Mouse (Mus musculus): ENCODE results near the gene Slc25a13. TPM values are rescaled to one million over a fixed set of nuclear protein-coding genes. Genes with fewer than 3 reads are reported as not detected.

The Slc25a13 gene
- 35.8 and 38.8 TPM in 2 replicates for polyA plus RNA-seq (2015; fragmentation: Nextera tagmentation; extraction: Ambion mirVana)

DNA sequence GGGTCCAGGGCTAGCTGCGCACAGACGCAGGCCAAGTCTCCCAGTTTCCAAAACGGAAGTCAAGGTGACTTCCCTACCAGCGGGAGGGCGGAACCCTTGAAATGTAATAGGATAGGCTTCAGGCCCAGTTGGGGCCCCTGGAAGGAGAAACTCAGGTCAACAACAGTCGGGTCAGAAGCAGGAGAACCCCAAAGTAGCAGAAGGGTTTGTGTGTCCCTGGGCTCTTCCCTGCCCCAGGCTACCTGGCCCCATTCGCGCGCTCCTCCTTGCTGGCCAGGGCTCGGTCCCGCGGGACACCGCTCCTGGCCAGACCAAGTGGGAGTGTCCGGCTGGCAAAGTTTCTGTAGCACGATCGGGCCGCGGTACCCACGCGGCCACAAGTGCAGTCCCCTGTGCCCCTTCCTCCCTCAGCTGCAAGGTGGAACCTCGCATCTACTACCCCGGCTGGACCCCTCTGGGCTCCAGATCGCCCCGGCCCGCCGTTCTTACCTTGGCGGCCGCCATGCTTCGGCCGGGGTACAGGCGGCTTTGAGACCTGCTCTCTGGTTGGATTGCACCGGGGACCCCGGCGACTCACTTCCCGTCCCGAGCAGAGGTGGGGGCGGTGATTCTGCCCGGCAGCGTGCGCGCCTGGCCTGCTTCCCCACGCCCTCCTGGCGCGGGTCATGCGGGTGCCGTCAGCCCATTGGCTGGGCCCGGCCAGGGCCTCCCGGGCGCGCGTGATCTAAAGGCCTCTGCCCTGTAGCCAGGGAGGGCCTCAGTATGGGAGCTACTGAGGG, at the start of gene Slc25a13:
Slc25a13 (minus strand) TSS at position 667 of the 779 bp plus-strand sequence.
- Histone ChIP-seq H3K27me3 (replicated peaks) (no peaks in the 10 kb centered on the region), H3K4me3 (replicated peaks) (peak within 1 kb of the TSS; percentile 71), H3K9me3 (no peaks in the 10 kb centered on the region), H3K9ac (peak within 1 kb of the TSS; percentile 64), H3K27ac (peak within 1 kb of the TSS; percentile 71), H3K36me3 (no peaks in the 10 kb centered on the region), H3K4me2 (peak within 1 kb of the TSS; percentile 87), H3K4me1 (no peaks in the 10 kb centered on the region)
- 1% methylated on average over 51 of the region's 51 CpGs for WGBS
- peak; percentile 95 for ATAC-seq (ENCODE audit: insufficient read depth, low FRiP score, low read depth)

GRCm38 (mm10) chr6:6265761-6266160, 48.8 kb upstream of the Slc25a13 start:
- H3K4me1 ChIP-seq = no peaks in the 10 kb centered on the region
- no peaks in the 10 kb centered on the region for H3K9me3 ChIP-seq
- H3K36me3 ChIP-seq = no peaks in the 10 kb centered on the region
- H3K27me3 ChIP-seq (replicated peaks) = no peaks in the 10 kb centered on the region
- no peak for ATAC-seq (ENCODE audit: insufficient read depth, low FRiP score, low read depth)
- H3K9ac ChIP-seq = no peak overlapping the region
- no peak overlapping the region for H3K27ac ChIP-seq
- H3K4me3 ChIP-seq (replicated peaks) = no peak overlapping the region
- WGBS = 79% methylated on average over 7 of the region's 7 CpGs
- no peak overlapping the region for H3K4me2 ChIP-seq

DNA sequence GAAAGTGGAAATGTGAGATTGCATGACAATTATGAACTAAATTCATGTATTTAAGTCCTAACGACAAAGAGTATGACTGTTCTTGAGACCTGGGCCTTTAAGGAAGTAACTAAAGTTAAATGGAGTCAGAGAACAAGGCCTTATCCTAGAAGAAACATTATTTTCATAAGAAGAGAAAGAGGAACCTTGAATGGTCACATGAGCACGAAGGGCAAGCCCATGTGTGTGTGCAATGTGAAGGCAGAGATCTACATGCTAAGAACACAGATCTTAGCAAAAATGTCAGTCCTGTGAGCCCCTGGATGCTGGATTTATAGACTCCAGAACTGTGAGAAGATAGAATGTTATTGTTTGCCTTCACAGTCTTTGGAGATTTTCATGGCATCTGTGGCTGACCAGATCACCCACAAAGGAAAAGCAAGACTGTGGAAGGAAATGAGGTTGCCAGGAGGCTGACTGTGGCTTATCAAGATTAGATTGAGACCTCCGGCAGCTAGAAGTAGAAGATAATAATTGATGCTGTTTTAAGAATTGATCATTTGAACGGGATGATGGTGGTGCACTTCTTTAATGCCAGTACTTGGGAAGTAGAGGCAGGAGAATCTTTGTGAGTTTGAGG, 46.4 kb upstream of the Slc25a13 start:
- H3K36me3 ChIP-seq = no peaks in the 10 kb centered on the region
- no peaks in the 10 kb centered on the region for H3K4me1 ChIP-seq
- no peak overlapping the region for H3K9ac ChIP-seq
- 81% methylated on average over 4 of the region's 4 CpGs for WGBS
- no peaks in the 10 kb centered on the region for H3K27me3 ChIP-seq (replicated peaks)
- H3K4me3 ChIP-seq (replicated peaks) = no peak overlapping the region
- no peak overlapping the region for H3K4me2 ChIP-seq
- H3K27ac ChIP-seq = no peak overlapping the region
- no peaks in the 10 kb centered on the region for H3K9me3 ChIP-seq
- ATAC-seq (ENCODE audit: insufficient read depth, low FRiP score, low read depth) = no peak

DNA sequence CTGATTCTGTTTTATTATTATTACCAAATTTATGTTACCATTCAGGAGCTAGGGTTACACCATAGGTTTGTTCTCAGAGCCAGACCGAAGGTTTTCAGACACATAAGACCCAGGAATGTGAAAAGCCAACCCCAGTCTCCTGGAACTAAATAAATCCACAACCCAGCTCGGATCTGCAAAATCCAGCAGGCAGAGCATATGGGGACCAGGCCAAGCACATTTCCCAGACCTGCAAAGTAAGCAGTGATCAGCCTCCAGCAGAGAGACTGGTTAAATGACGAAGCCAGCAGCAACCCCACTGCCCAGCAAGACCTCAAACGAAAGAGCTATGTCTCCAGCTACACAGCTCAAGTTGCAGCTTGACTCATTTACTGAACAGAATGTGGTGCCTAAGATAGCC, 43.9 kb upstream of the Slc25a13 start:
- no peaks in the 10 kb centered on the region for H3K9me3 ChIP-seq
- no peak for ATAC-seq (ENCODE audit: insufficient read depth, low FRiP score, low read depth)
- WGBS = 53% methylated on average over 4 of the region's 4 CpGs

DNA sequence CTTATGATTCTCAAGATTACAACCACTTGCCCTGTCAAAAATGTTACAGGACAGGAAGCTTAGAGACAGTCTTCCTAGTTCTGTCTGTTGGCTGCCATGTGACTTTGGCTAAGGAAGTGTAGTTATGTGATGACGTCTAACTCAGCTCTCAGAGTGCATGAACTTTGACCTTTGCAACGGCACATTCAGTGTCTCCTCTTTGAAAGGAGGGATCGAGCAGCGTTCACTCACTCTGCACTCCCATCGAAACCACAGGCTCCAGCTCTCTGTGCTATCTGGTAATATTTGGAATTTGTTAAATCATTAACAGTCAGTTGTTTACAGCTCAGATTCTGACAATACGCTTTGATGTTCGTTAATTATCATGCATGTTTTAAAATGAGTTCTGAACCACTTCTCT, 31.5 kb upstream of the Slc25a13 start:
- no peaks in the 10 kb centered on the region for H3K4me1 ChIP-seq
- WGBS = 45% methylated on average over 7 of the region's 7 CpGs
- H3K4me2 ChIP-seq = no peak overlapping the region
- no peaks in the 10 kb centered on the region for H3K9me3 ChIP-seq
- H3K4me3 ChIP-seq (replicated peaks) = no peak overlapping the region
- peak; percentile 18; the same call in 1 of the 2 replicates for ATAC-seq (ENCODE audit: insufficient read depth, low FRiP score, low read depth)
- no peak overlapping the region for H3K9ac ChIP-seq
- no peaks in the 10 kb centered on the region for H3K27me3 ChIP-seq (replicated peaks)
- H3K36me3 ChIP-seq = no peaks in the 10 kb centered on the region
- H3K27ac ChIP-seq = no peak overlapping the region

More for the DNA sequence above, 43.9 kb upstream of the Slc25a13 start:
- H3K36me3 ChIP-seq = no peaks in the 10 kb centered on the region
- no peak overlapping the region for H3K4me3 ChIP-seq (replicated peaks)
- no peak overlapping the region for H3K4me2 ChIP-seq
- H3K27me3 ChIP-seq (replicated peaks) = no peaks in the 10 kb centered on the region
- H3K9ac ChIP-seq = no peak overlapping the region
- no peaks in the 10 kb centered on the region for H3K4me1 ChIP-seq
- no peak overlapping the region for H3K27ac ChIP-seq

- Histone ChIP-seq H3K4me2 (no peak overlapping the region), H3K36me3 (no peaks in the 10 kb centered on the region), H3K9me3 (no peaks in the 10 kb centered on the region), H3K27me3 (replicated peaks) (no peaks in the 10 kb centered on the region), H3K4me3 (replicated peaks) (no peak overlapping the region), H3K4me1 (no peaks in the 10 kb centered on the region), H3K27ac (no peak overlapping the region), H3K9ac (no peak overlapping the region)
- no peak for ATAC-seq (ENCODE audit: insufficient read depth, low FRiP score, low read depth)
- 77% methylated on average over 1 of the region's 1 CpGs for WGBS
Observed at GRCm38 (mm10) chr6:6243828-6244227, 26.9 kb upstream of the Slc25a13 start.

DNA sequence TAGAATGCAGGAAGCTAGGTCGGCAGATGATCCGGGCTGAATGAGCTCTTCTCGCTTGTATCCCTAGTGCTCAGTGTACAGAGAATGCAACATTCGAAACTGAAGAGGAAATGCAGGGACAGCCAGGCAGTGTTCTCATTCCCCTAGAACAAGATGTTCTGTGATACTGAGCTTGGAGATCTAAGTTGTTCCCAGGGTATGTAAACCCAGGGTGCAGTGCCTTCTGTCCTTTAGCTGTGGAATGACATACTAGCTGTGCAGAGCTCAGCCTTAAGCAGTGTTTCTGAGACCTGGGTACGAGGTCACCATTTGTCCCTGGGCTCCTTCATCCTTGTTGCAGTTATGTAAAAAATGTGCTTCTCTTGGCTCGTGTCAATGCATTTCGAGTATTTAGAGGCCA, 25.1 kb upstream of the Slc25a13 start:
- H3K36me3 ChIP-seq = no peaks in the 10 kb centered on the region
- H3K4me1 ChIP-seq = no peaks in the 10 kb centered on the region
- H3K9ac ChIP-seq = no peak overlapping the region
- no peak overlapping the region for H3K27ac ChIP-seq
- no peak overlapping the region for H3K4me2 ChIP-seq
- no peaks in the 10 kb centered on the region for H3K9me3 ChIP-seq
- H3K27me3 ChIP-seq (replicated peaks) = no peaks in the 10 kb centered on the region
- no peak for ATAC-seq (ENCODE audit: insufficient read depth, low FRiP score, low read depth)
- no peak overlapping the region for H3K4me3 ChIP-seq (replicated peaks)
- 70% methylated on average over 7 of the region's 7 CpGs for WGBS

- Histone ChIP-seq H3K4me1 (no peaks in the 10 kb centered on the region), H3K9ac (no peak overlapping the region), H3K4me2 (no peak overlapping the region), H3K4me3 (replicated peaks) (no peak overlapping the region), H3K27me3 (replicated peaks) (no peaks in the 10 kb centered on the region), H3K36me3 (no peaks in the 10 kb centered on the region), H3K27ac (no peak overlapping the region), H3K9me3 (no peaks in the 10 kb centered on the region)
- WGBS = 73% methylated on average over 2 of the region's 2 CpGs
- ATAC-seq (ENCODE audit: insufficient read depth, low FRiP score, low read depth) = no peak
Observed at GRCm38 (mm10) chr6:6236788-6237298, 19.9 kb upstream of the Slc25a13 start.

DNA sequence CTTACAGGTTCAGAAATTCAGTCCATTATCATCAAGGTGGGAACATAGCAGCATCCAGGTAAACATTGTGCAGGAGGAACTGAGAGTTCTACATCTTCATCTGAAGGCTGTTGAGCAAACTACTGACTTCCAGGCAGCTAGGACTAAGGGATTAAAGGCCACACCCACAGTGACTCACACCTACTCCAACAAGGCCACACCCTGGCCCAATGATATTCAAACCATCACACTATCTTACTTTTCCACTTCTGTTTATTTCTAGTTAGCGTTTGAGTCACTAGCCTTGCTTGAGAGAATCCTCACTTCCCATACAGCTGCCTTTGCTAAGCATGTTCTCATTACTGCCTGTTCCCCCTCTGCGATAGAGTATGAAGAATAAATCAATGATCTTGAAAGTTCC, 13.3 kb upstream of the Slc25a13 start:
- Histone ChIP-seq H3K27me3 (replicated peaks) (no peaks in the 10 kb centered on the region), H3K4me2 (no peak overlapping the region), H3K9ac (no peak overlapping the region), H3K27ac (no peak overlapping the region), H3K4me3 (replicated peaks) (no peak overlapping the region), H3K36me3 (no peaks in the 10 kb centered on the region), H3K4me1 (no peaks in the 10 kb centered on the region), H3K9me3 (no peaks in the 10 kb centered on the region)
- WGBS = 64% methylated on average over 2 of the region's 2 CpGs
- no peak for ATAC-seq (ENCODE audit: insufficient read depth, low FRiP score, low read depth)

DNA sequence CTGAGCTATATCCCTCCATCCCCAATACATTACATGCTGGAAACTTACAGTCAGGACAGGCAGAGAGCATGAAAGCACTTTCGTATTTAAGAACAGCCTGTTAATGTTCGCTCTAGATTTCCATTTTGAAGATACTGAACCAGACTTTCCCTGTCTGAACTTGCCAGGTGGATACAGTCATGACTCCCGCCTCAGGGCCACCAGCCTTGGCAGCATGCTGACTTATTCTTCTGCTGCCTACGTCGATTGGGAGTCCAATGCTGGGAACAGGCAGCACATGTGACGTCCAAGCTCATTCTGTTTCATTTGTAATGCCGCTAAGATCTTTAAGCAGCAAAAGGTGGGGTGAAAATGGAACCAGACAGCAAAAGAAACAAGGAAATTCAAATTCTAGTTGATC, 5.7 kb upstream of the Slc25a13 start:
- no peaks in the 10 kb centered on the region for H3K9me3 ChIP-seq
- H3K4me1 ChIP-seq = no peaks in the 10 kb centered on the region
- no peak overlapping the region for H3K4me2 ChIP-seq
- H3K9ac ChIP-seq = no peak overlapping the region
- no peak overlapping the region for H3K27ac ChIP-seq
- no peaks in the 10 kb centered on the region for H3K36me3 ChIP-seq
- no peak for ATAC-seq (ENCODE audit: insufficient read depth, low FRiP score, low read depth)
- 63% methylated on average over 7 of the region's 7 CpGs for WGBS
- no peak overlapping the region for H3K4me3 ChIP-seq (replicated peaks)
- H3K27me3 ChIP-seq (replicated peaks) = no peaks in the 10 kb centered on the region

DNA sequence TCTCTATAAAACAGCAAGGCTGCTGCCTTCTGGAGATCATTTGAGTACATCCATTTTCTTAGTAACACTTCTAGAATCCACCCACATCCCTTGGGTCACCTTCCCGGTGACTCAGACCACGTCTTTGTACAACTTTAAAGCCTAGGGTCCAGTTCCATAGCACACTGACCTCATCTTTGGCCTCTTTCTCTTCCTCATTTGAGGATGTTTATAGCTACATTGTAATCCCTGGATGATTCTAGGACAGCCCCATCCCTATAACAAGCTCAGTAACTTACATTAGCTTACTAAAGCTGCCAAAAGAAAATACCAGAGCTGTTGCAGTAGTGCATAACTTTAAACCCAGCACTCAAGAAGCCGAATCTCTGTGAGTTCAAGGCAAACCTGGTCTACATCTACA, 3.6 kb upstream of the Slc25a13 start:
- no peak overlapping the region for H3K4me3 ChIP-seq (replicated peaks)
- WGBS = 70% methylated on average over 3 of the region's 3 CpGs
- ATAC-seq (ENCODE audit: insufficient read depth, low FRiP score, low read depth) = no peak
- H3K9ac ChIP-seq = no peak overlapping the region
- no peaks in the 10 kb centered on the region for H3K27me3 ChIP-seq (replicated peaks)
- H3K4me1 ChIP-seq = no peaks in the 10 kb centered on the region
- no peaks in the 10 kb centered on the region for H3K9me3 ChIP-seq
- no peak overlapping the region for H3K27ac ChIP-seq
- H3K36me3 ChIP-seq = no peaks in the 10 kb centered on the region
- no peak overlapping the region for H3K4me2 ChIP-seq

DNA sequence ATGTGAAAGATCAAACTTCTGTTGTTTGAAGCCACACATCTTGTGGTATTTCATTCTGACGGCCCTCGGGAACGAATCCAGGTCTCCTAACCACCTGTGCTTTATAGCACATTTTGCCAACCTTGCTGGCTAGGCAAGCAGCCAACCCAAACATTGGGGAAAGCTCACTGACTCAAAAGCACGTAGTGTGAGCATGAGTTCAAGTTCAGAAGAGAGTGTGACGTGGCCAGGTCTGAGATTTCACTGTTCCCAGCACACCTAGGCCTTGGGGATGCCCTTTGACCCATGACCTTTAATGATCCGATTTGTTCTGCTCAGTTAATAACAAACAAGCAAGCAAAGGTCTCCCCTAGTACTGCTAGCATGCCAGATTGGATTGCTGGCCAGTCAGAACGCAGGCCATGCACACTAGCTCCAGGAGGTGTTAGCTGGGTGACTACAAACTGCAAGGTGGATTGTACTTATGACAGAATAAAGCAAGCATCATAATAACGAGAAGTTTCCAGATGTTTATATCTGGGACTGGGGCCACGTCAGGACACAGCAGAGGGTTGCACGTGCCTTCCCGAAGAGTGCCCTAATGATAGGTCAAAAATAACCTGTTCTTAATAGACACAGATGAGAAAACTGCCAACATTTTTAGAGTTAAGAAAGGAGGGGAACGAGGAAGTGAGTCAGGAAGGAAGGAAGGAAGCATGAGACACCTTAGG, 2.8 kb upstream of the Slc25a13 start:
- Histone ChIP-seq H3K4me1 (no peaks in the 10 kb centered on the region), H3K27ac (no peak overlapping the region), H3K4me3 (replicated peaks) (no peak overlapping the region), H3K9me3 (no peaks in the 10 kb centered on the region), H3K4me2 (no peak overlapping the region), H3K27me3 (replicated peaks) (no peaks in the 10 kb centered on the region), H3K36me3 (no peaks in the 10 kb centered on the region), H3K9ac (no peak overlapping the region)
- ATAC-seq (ENCODE audit: insufficient read depth, low FRiP score, low read depth) = peak; percentile 13; the same call in 1 of the 2 replicates
- 67% methylated on average over 12 of the region's 12 CpGs for WGBS

Measured in stomach, embryonic 15.5 days (tissue).